Mouse (Mus musculus) myocyte (in vitro differentiated cells): ENCODE measurements around the gene Cnmd. TPM values are rescaled to one million over a fixed set of nuclear protein-coding genes. Genes with fewer than 3 reads are reported as not detected.

Source experiments
- H3K27me3 ChIP-seq: one replicate; pipeline ENCODE4 v1.6.1; 2011; ENCODE audit not compliant: control insufficient read depth, insufficient read depth, insufficient read length
- H3K36me3 ChIP-seq: one replicate; pipeline ENCODE4 v1.6.1; 2011; ENCODE audit not compliant: control insufficient read depth, insufficient read depth
- H3K4me2 ChIP-seq: one replicate; pipeline ENCODE4 v1.6.1; 2011; ENCODE audit warnings: low read depth, control low read depth
- H3K4me3 ChIP-seq: one replicate; pipeline ENCODE4 v1.5.1; 2011; ENCODE audit warnings: mild to moderate bottlenecking, control low read depth, moderate library complexity
- H3K79me2 ChIP-seq: one replicate; pipeline ENCODE4 v1.6.1; 2011; ENCODE audit not compliant: control insufficient read depth, insufficient read depth
- H3ac ChIP-seq: one replicate; pipeline ENCODE4 v1.6.1; 2011; ENCODE audit not compliant: control insufficient read depth, insufficient read length
- CEBPB ChIP-seq: IDR thresholded peaks from 2 replicates; pipeline ENCODE4 v1.6.1; 2011; ENCODE audit warnings: mild to moderate bottlenecking, moderate library complexity; ENCODE audit not compliant: poor library complexity, insufficient read depth, severe bottlenecking
- E2F4 ChIP-seq: IDR thresholded peaks from one replicate; pipeline ENCODE4 v1.6.1; 2011; ENCODE audit warnings: mild to moderate bottlenecking, control low read depth, moderate library complexity; ENCODE audit not compliant: insufficient read depth
- MAX ChIP-seq: IDR thresholded peaks from one replicate; pipeline ENCODE4 v1.6.1; 2011; ENCODE audit warnings: low read depth, mild to moderate bottlenecking, control low read depth
- MYOD1 ChIP-seq, 3 experiments: IDR thresholded peaks; one replicate each; pipeline ENCODE4 v1.6.1; 2011; ENCODE audit warnings: control low read depth in 2 of 3, low read depth in 2 of 3, mild to moderate bottlenecking in 2 of 3, moderate library complexity in 1 of 3; ENCODE audit not compliant: insufficient read length in 2 of 3, control insufficient read depth in 1 of 3
- MYOG ChIP-seq, 3 experiments: IDR thresholded peaks; one replicate each; pipeline ENCODE4 v1.6.1; 2011; ENCODE audit warnings: control low read depth in 2 of 3, low read depth in 2 of 3, mild to moderate bottlenecking in 2 of 3; ENCODE audit not compliant: insufficient read length in 2 of 3, control insufficient read depth in 1 of 3, insufficient read depth in 1 of 3
- POLR2A ChIP-seq: IDR thresholded peaks from one replicate; pipeline ENCODE4 v1.6.1; 2011; ENCODE audit warnings: low read depth, mild to moderate bottlenecking, control low read depth, moderate library complexity; ENCODE audit not compliant: insufficient read length
- POLR2AphosphoS2 ChIP-seq: IDR thresholded peaks from one replicate; pipeline ENCODE4 v1.6.1; 2011; ENCODE audit warnings: low read depth, control low read depth; ENCODE audit not compliant: insufficient read length
- REST ChIP-seq: IDR thresholded peaks from one replicate; pipeline ENCODE4 v1.6.1; 2011; ENCODE audit warnings: mild to moderate bottlenecking, control low read depth, moderate library complexity; ENCODE audit not compliant: insufficient read depth, insufficient read length
- SRF ChIP-seq: IDR thresholded peaks from one replicate; pipeline ENCODE4 v1.6.1; 2011; ENCODE audit warnings: low read depth; ENCODE audit not compliant: control insufficient read depth, insufficient read length
- TCF12 ChIP-seq: IDR thresholded peaks from one replicate; pipeline ENCODE4 v1.6.1; 2011; ENCODE audit warnings: mild to moderate bottlenecking, control low read depth; ENCODE audit not compliant: poor library complexity, insufficient read depth, severe bottlenecking
- TCF3 ChIP-seq: IDR thresholded peaks from one replicate; pipeline ENCODE4 v1.6.1; 2011; ENCODE audit warnings: low read depth, control low read depth; ENCODE audit not compliant: insufficient read length
- USF1 ChIP-seq: IDR thresholded peaks from one replicate; pipeline ENCODE4 v1.6.1; 2011; ENCODE audit warnings: low read depth, mild to moderate bottlenecking, control low read depth, moderate library complexity
- polyA plus RNA-seq: library from polyadenylated mRNA; unstranded; fragments of >200 nt; fragmentation: generic; extraction: Trizol; gene quantifications from one replicate; pipeline ENCODE4 v1.2.1, GENCODE M21; 2012; ENCODE audit warnings: missing spikeins

Cnmd gene
- polyA plus RNA-seq, 1 experiment = not detected

GRCm38 (mm10) chr14:79632330-79632729 lies 29.6 kb downstream of the Cnmd start:
- Histone ChIP-seq H3K79me2 (no peaks in the 10 kb centered on the region), H3K27me3 (no peaks in the 10 kb centered on the region), H3ac (no peak overlapping the region), H3K36me3 (peaks cover 30% of the 10 kb centered on the region), H3K4me3 (no peak overlapping the region), H3K4me2 (no peak overlapping the region)
- no peak for TF ChIP-seq POLR2AphosphoS2
- TF ChIP-seq REST = no peak
- TF ChIP-seq MYOG (IDR thresholded peaks at IDR 0.05; ENCODE audit: control insufficient read depth in 1 of 3, insufficient read depth in 1 of 3, insufficient read length in 2 of 3, low read depth in 2 of 3) = no peak
- TF ChIP-seq SRF = no peak
- no peak for TF ChIP-seq TCF12
- TF ChIP-seq MYOD1 (IDR thresholded peaks at IDR 0.05; ENCODE audit: control insufficient read depth in 1 of 3, insufficient read length in 2 of 3, low read depth in 2 of 3) = no peak
- no peak for TF ChIP-seq E2F4
- TF ChIP-seq POLR2A = no peak
- TF ChIP-seq TCF3 = no peak
- TF ChIP-seq CEBPB = no peak

- H3K4me2 ChIP-seq = no peak overlapping the region
- no peaks in the 10 kb centered on the region for H3K79me2 ChIP-seq
- H3K27me3 ChIP-seq = no peaks in the 10 kb centered on the region
- peaks cover 58% of the 10 kb centered on the region for H3K36me3 ChIP-seq
- no peak overlapping the region for H3K4me3 ChIP-seq
- H3ac ChIP-seq = no peak overlapping the region
- TF ChIP-seq E2F4 (no peak), MAX (no peak), REST (no peak), POLR2A (no peak), MYOG (IDR thresholded peaks at IDR 0.05; ENCODE audit: control insufficient read depth in 1 of 3, insufficient read depth in 1 of 3, insufficient read length in 2 of 3, low read depth in 2 of 3) (no peak), USF1 (no peak), TCF3 (no peak), SRF (no peak), CEBPB (no peak), TCF12 (no peak)
These were observed 40.8 kb downstream of the Cnmd start for GRCm38 (mm10) chr14:79621143-79621542.

DNA sequence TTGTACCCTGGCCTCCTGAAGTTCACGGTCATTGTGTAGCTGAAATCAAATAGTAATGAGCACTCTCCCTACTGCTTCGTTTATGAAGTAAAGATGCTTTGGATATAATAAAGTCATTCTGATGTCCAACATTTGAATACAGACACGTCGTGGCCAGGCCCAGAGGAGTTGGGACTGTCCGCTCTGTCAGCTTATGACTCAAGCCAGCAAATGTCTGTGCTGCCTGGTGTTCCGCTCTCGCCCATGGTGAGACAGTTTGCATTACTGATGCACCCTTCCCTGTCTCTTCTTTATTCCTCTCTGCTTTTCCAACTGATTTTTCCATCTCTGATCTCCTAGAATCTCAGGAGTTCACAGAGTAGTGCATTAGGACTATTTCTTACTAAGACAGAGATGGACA lies 42.2 kb downstream of the Cnmd start:
- H3K27me3 ChIP-seq = no peaks in the 10 kb centered on the region
- TF ChIP-seq TCF12 (no peak), MYOG (IDR thresholded peaks at IDR 0.05; ENCODE audit: control insufficient read depth in 1 of 3, insufficient read depth in 1 of 3, insufficient read length in 2 of 3, low read depth in 2 of 3) (no peak), E2F4 (no peak), TCF3 (no peak), POLR2A (no peak), SRF (no peak), POLR2AphosphoS2 (no peak), REST (no peak)
- H3K79me2 ChIP-seq = no peaks in the 10 kb centered on the region
- peaks cover 48% of the 10 kb centered on the region for H3K36me3 ChIP-seq
- no peak overlapping the region for H3K4me2 ChIP-seq
- no peak overlapping the region for H3K4me3 ChIP-seq
- H3ac ChIP-seq = no peak overlapping the region

GRCm38 (mm10) chr14:79617121-79617828 lies 44.7 kb downstream of the Cnmd start:
- no peak for TF ChIP-seq USF1
- no peak for TF ChIP-seq REST
- no peak for TF ChIP-seq MYOD1 (IDR thresholded peaks at IDR 0.05; ENCODE audit: control insufficient read depth in 1 of 3, insufficient read length in 2 of 3, low read depth in 2 of 3)
- no peak for TF ChIP-seq TCF3
- no peak for TF ChIP-seq POLR2A
- no peak for TF ChIP-seq MYOG (IDR thresholded peaks at IDR 0.05; ENCODE audit: control insufficient read depth in 1 of 3, insufficient read depth in 1 of 3, insufficient read length in 2 of 3, low read depth in 2 of 3)
- no peak for TF ChIP-seq E2F4
- no peak for TF ChIP-seq SRF
- TF ChIP-seq TCF12 = no peak
- TF ChIP-seq CEBPB = no peak
- no peak for TF ChIP-seq MAX
- TF ChIP-seq POLR2AphosphoS2 = no peak

GRCm38 (mm10) chr14:79608286-79608685 lies 53.7 kb downstream of the Cnmd start:
- H3K36me3 ChIP-seq = peaks cover 65% of the 10 kb centered on the region

More at GRCm38 (mm10) chr14:79617121-79617828, 44.7 kb downstream of the Cnmd start:
- H3ac ChIP-seq = no peak overlapping the region
- peaks cover 35% of the 10 kb centered on the region for H3K36me3 ChIP-seq
- no peak overlapping the region for H3K4me2 ChIP-seq
- no peak overlapping the region for H3K4me3 ChIP-seq
- H3K27me3 ChIP-seq = no peaks in the 10 kb centered on the region
- H3K79me2 ChIP-seq = no peaks in the 10 kb centered on the region

More at GRCm38 (mm10) chr14:79608286-79608685, 53.7 kb downstream of the Cnmd start:
- Histone ChIP-seq H3ac (no peak overlapping the region), H3K4me3 (no peak overlapping the region), H3K4me2 (no peak overlapping the region), H3K27me3 (no peaks in the 10 kb centered on the region), H3K79me2 (no peaks in the 10 kb centered on the region)
- TF ChIP-seq E2F4 (no peak), MAX (no peak), TCF3 (no peak), TCF12 (no peak), SRF (no peak), USF1 (no peak), POLR2A (no peak), REST (no peak)
